Mouse (Mus musculus) macrophage (primary cell): ENCODE results near the gene Syt16. TPM values are rescaled to one million over a fixed set of nuclear protein-coding genes. Genes with fewer than 3 reads are reported as not detected.

ENCODE experiments used
- H3K27ac ChIP-seq: fragments of 350-480 bp; formaldehyde crosslinking; 2 replicates; pipeline ENCODE4 v1.9.0; 2021
- H3K36me3 ChIP-seq: fragments of 350-480 bp; formaldehyde crosslinking; 2 replicates; pipeline ENCODE4 v1.9.0; 2021; ENCODE audit errors: inconsistent target
- H3K4me3 ChIP-seq: fragments of 350-480 bp; formaldehyde crosslinking; 2 replicates; pipeline ENCODE4 v1.9.0; 2021; ENCODE audit errors: inconsistent target
- H3K79me2 ChIP-seq: fragments of 350-480 bp; formaldehyde crosslinking; 2 replicates; pipeline ENCODE4 v1.9.0; 2021; ENCODE audit errors: inconsistent target
- WGBS: methylation state at CpG from one replicate; pipeline ENCODE4 v1.1.7; 2026; ENCODE audit warnings: inconsistent platforms; ENCODE audit not compliant: missing documents; 5-methylcytosine and 5-hydroxymethylcytosine counted together
- polyA plus RNA-seq: library from polyadenylated mRNA; stranded (reverse); fragments of 250-400 nt; gene quantifications from 3 replicates; pipeline ENCODE4 v1.2.4, GENCODE M21; 2018; ENCODE audit warnings: inconsistent platforms

Gene Syt16
- polyA plus RNA-seq, 1 experiment from 2014 or later, result not detected

- 97% methylated on average over 14 of the region's 14 CpGs for WGBS
- no peak overlapping the region for H3K27ac ChIP-seq
- no peaks in the 10 kb centered on the region for H3K79me2 ChIP-seq
- H3K4me3 ChIP-seq, result no peak overlapping the region
- peaks cover 46% of the 10 kb centered on the region for H3K36me3 ChIP-seq
These were observed 14.9 kb upstream of the Syt16 start for GRCm38 (mm10) chr12:73982533-73982932.

- 96% methylated on average over 7 of the region's 7 CpGs for WGBS
- no peak overlapping the region for H3K27ac ChIP-seq
- no peaks in the 10 kb centered on the region for H3K79me2 ChIP-seq
- no peak overlapping the region for H3K4me3 ChIP-seq
- peaks cover 24% of the 10 kb centered on the region for H3K36me3 ChIP-seq
These were observed 11.2 kb upstream of the Syt16 start for GRCm38 (mm10) chr12:73986299-73986698.

DNA sequence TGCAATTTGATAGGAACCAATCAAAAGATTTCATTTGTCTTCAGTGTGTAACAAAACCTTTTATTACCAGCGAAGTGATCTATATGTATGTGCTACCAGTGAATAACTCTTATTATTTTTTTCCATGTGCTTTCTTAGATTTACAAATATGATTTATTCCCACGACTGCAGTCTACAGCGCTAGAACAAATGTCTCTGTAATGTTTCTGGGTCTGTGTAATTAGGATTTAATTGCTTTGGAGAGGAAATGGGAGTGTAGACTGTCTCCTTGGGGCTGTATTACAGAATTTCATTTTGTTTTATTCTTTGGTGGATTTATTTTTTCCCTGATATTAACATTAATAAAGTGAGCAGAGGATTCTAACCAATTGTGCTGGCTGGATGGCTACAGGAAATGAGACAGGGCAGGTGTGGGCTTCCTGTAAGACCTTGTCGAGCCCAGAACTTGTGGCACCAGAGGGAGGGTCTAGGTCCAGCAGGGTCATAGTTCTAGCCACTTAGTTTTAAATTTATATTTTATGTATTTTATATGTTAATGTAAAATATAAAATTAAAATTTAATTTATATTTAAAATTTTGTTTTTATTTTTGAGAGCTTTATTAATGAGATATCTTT lies 9.0 kb upstream of the Syt16 start:
- WGBS, result 85% methylated on average over 4 of the region's 4 CpGs
- H3K79me2 ChIP-seq, result no peaks in the 10 kb centered on the region
- no peak overlapping the region for H3K4me3 ChIP-seq
- no peak overlapping the region for H3K27ac ChIP-seq
- peaks cover 14% of the 10 kb centered on the region for H3K36me3 ChIP-seq

- Histone ChIP-seq H3K79me2 (no peaks in the 10 kb centered on the region), H3K27ac (no peak overlapping the region), H3K4me3 (no peak overlapping the region), H3K36me3 (peaks cover 8% of the 10 kb centered on the region)
These were observed 7.9 kb upstream of the Syt16 start for GRCm38 (mm10) chr12:73989594-73989993.

DNA sequence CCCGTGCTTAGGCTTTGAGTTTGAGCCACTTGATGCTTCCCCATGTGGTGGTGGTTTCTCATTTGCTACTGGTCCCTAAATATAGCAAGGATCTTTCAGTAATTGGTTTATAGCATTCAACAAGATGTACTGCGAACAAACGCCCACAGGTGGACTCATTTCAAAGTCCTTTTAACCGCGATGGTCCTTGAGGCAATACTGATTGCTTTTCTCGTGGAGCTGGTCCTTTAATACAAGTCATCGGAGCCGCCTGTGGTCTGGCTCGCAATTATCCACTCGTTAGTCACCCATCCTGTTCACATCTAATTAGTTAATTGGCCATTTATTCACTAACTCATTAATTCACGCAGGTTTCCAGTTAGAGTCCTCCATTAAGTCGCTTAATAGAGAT lies 560 bp upstream of the Syt16 start:
- 76% methylated on average over 12 of the region's 12 CpGs for WGBS
- no peaks in the 10 kb centered on the region for H3K79me2 ChIP-seq
- H3K4me3 ChIP-seq, result no peak overlapping the region
- H3K27ac ChIP-seq, result no peak overlapping the region
- no peaks in the 10 kb centered on the region for H3K36me3 ChIP-seq

- Histone ChIP-seq H3K27ac (no peak overlapping the region), H3K36me3 (no peaks in the 10 kb centered on the region), H3K79me2 (no peaks in the 10 kb centered on the region), H3K4me3 (no peak overlapping the region)
- 33% methylated on average over 5 of the region's 5 CpGs for WGBS
These were observed 631 bp downstream of the Syt16 start for GRCm38 (mm10) chr12:73998128-73998456.

DNA sequence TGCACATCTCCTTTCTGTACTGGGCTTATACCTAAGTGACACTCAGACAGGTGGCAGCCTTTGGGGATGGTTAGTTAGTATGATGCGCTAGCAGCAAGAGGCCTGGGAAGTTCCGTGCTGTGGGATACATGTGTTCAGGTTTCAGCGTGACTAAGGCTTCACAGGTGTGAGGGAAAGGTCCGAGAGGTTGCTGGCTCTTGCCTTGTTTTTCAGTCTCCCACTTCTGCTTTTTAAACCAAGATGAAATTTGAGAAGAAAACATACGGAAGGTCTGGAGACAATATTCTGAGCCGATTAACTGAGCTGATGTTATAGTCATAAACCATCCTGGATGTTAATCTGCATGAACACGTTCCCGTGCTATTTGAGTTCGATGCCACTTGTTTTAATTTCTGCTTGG lies 5.0 kb downstream of the Syt16 start:
- 67% methylated on average over 9 of the region's 9 CpGs for WGBS
- no peaks in the 10 kb centered on the region for H3K79me2 ChIP-seq

GRCm38 (mm10) chr12:74009448-74009911 lies 12.0 kb downstream of the Syt16 start:
- Histone ChIP-seq H3K79me2 (no peaks in the 10 kb centered on the region), H3K4me3 (no peak overlapping the region), H3K27ac (no peak overlapping the region), H3K36me3 (no peaks in the 10 kb centered on the region)
- WGBS, result 24% methylated on average over 8 of the region's 8 CpGs

More for the DNA sequence above, 5.0 kb downstream of the Syt16 start:
- Histone ChIP-seq H3K27ac (no peak overlapping the region), H3K4me3 (no peak overlapping the region), H3K36me3 (no peaks in the 10 kb centered on the region)

GRCm38 (mm10) chr12:74013739-74014138 lies 16.3 kb downstream of the Syt16 start:
- Histone ChIP-seq H3K27ac (no peak overlapping the region), H3K36me3 (no peaks in the 10 kb centered on the region), H3K79me2 (no peaks in the 10 kb centered on the region), H3K4me3 (no peak overlapping the region)
- under 1% methylated on average over 6 of the region's 6 CpGs for WGBS

GRCm38 (mm10) chr12:74014739-74015270 lies 17.3 kb downstream of the Syt16 start:
- WGBS, result 53% methylated on average over 7 of the region's 7 CpGs
- no peaks in the 10 kb centered on the region for H3K36me3 ChIP-seq
- H3K27ac ChIP-seq, result no peak overlapping the region
- no peak overlapping the region for H3K4me3 ChIP-seq
- H3K79me2 ChIP-seq, result no peaks in the 10 kb centered on the region

- Histone ChIP-seq H3K27ac (no peak overlapping the region), H3K4me3 (no peak overlapping the region), H3K79me2 (no peaks in the 10 kb centered on the region), H3K36me3 (no peaks in the 10 kb centered on the region)
- WGBS, result 78% methylated on average over 5 of the region's 5 CpGs
These were observed 18.0 kb downstream of the Syt16 start for GRCm38 (mm10) chr12:74015491-74015890.

DNA sequence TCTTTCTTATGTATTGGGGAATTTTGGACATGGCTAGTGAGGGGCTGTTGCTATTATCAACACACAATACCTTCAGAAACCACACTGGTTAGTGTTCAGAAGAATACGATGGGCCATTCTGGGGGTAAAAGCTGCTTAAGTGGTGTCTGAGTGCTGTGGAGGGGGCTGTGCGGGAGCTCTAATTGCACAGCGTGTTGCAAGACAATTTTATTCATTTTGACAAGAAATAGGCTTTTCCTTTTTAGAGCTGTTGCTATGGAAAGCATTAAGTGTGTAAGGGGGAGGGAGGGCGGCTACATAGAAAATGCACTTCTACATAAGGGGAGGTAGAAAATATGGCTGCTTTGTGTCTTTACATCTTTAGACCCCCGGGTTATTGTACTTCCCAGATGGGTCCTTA lies 25.8 kb downstream of the Syt16 start:
- H3K4me3 ChIP-seq, result no peak overlapping the region
- H3K36me3 ChIP-seq, result no peaks in the 10 kb centered on the region
- H3K27ac ChIP-seq, result no peak overlapping the region
- H3K79me2 ChIP-seq, result no peaks in the 10 kb centered on the region
- 83% methylated on average over 5 of the region's 5 CpGs for WGBS

DNA sequence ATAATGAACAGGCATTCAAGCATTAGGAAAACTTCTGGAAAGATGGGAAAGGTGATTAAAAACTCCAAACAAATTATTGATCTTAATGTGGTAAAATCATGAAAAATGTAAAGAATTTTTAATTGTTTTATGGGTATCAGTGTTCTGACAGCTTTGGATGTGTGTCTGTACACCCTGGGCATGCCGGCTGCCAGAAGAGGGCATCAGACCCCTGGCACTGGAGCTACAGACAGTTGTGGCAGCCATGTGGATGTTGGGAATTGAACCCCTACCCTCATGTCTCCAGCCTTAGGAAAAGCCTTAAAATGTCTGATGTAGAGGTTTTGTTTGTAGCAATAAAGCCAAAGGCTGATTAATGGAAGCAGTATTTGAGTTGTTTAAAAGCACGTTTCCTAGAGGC lies 27.5 kb downstream of the Syt16 start:
- WGBS, result 91% methylated on average over 2 of the region's 2 CpGs
- no peak overlapping the region for H3K27ac ChIP-seq
- H3K36me3 ChIP-seq, result no peaks in the 10 kb centered on the region
- H3K79me2 ChIP-seq, result no peaks in the 10 kb centered on the region
- H3K4me3 ChIP-seq, result no peak overlapping the region

DNA sequence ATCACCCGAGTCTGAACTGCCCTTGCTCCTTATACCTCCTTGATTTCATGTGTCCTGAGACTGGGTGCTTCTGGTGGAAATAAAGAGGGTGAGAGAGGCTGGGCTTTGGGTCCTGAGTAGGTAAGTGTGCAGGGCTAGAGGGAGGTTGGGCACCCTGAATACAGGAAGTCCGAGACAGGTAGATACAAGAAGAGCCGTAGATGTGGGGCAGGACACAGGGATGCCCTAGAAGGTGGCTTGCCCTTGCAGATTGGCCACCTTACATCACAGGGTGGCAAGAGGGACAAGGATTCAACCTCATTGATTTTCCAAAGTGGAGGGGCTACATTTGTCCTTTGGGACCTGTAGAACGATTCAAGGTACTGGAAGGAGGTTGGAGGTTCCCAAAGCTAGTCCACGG lies 45.8 kb downstream of the Syt16 start:
- WGBS, result 96% methylated on average over 5 of the region's 5 CpGs
- Histone ChIP-seq H3K27ac (no peak overlapping the region), H3K36me3 (no peaks in the 10 kb centered on the region), H3K79me2 (no peaks in the 10 kb centered on the region), H3K4me3 (no peak overlapping the region)

DNA sequence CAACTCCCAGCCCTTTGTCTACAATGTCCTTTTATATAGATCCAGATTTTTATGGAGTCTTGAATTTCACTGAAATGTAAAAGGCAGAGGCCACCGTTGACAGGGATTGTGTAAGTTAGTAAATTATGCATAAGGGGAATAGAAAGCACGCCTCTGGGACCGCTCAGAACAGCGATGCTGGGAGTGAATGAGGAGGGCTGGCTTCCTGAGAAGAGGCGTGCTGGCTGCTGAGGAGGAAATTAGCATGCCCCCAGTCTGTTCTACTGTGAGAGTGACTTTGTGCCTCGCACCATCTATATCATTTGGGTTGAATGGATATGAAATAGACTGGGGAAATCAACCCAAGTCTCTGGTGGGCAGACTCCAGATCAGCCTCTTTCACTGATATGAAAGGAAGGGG lies 46.3 kb downstream of the Syt16 start:
- 14% methylated on average over 6 of the region's 6 CpGs for WGBS
- Histone ChIP-seq H3K4me3 (no peak overlapping the region), H3K79me2 (no peaks in the 10 kb centered on the region), H3K27ac (no peak overlapping the region), H3K36me3 (no peaks in the 10 kb centered on the region)

DNA sequence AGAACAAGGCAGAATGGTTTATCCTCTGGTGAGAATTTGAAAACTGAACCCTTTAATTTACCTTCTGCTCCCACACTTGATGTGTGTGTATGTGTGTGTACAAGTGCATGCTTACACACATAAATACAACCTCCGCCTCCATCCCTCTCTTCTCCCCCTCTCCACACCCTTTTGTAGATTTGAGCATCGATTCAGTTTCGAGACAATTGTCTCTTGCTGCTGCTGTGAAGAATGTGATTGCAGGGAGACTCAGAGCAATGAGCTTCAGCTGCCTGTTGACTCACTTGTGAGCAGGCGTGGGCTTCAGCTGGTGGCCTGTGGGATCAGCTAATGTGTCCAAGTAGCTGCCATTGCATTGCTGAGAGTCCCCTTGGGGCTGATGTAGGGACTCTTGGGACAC lies 46.8 kb downstream of the Syt16 start:
- Histone ChIP-seq H3K27ac (no peak overlapping the region), H3K4me3 (no peak overlapping the region), H3K36me3 (no peaks in the 10 kb centered on the region), H3K79me2 (no peaks in the 10 kb centered on the region)
- 90% methylated on average over 4 of the region's 4 CpGs for WGBS
